Mouse (Mus musculus) cerebellum, adult 18-20 months (tissue): Measurements from ENCODE around the gene Gm42420.

Experiments used
- DNase-seq, 2 experiments: peaks; one replicate each; pipeline ENCODE4 v3.0.0; 2021

Gm42420 gene

DNA sequence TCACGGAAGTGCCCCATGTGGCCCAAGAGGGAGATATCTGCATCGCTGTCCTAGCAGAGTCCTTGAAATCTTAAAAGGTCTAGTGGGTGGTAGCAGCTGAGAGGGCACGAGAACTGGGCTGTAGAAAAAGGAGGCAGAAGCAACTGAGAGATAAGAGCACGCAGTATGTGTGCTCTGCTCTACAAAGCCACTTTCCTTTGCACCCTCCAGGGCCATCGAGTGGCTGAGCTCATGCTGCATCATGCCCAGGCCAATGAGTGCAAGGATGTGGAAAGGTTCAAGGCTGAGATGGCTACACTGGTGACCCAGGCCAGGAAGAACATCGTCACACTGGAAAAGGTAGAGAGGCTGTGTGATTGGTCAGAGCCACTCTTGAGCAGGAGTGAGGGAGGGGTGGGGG lies at the start of gene Gm42420:
Gene Gm42420 (plus strand): TSS at position 237 of the 400 bp plus-strand sequence.
- DNase-seq: no peak

DNA sequence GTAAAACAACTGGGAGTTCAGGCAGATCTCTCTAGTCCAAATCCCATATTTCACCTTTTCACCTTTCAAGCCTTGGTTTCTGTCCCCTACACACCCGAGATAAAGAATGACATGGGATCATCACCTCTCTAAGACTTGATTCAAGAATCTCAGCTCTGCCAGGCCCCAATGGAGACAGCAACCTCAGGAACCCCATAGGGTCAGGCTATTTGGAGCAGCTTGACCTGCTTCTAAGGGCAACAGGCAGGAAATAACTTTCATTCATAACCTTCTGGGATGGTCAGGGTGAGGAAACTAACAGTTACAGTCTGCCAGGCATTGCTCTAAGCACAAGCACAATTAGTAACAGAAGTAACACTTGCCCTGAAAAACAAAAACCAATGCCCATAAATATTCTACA lies 48.9 kb upstream of the Gm42420 start:
- no peak for DNase-seq

DNA sequence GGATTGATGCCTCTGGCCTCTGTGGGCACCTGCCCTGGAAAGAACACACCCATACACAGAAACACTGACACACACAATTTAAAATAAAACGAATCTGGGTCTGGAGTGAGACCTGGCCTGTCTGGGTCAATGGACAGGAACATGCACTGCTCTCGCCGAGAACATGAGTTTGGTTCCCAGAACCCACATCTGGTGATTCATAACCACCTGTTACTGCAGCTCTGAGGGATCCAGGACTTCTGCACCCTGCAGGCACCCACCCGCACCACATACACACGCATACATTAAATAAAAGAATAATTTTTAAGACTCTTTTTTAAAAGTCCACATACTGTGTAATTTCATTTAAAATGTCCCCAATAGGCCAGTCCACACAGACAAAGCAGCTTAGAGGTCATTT lies 48.3 kb upstream of the Gm42420 start:
- no peak for DNase-seq

DNA sequence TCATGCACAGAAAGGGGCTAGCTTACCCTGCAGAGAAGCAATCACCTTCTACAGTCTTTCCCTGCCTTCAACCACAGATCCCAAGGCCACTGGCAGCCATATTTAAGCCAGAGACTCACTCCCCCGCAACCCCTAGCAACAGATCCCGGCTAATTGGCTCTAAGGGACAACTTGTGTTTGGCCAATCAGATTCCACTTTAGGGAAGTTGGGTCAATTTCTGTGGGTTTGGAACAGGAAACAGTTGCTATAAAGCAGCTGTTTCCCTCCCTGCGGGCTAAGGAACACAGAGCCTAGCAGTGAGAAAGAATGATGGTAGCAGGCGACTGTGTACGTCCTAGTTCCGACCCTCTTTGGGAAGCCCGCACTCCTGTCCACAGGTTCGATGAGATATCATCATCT lies 47.3 kb upstream of the Gm42420 start:
- no peak for DNase-seq

DNA sequence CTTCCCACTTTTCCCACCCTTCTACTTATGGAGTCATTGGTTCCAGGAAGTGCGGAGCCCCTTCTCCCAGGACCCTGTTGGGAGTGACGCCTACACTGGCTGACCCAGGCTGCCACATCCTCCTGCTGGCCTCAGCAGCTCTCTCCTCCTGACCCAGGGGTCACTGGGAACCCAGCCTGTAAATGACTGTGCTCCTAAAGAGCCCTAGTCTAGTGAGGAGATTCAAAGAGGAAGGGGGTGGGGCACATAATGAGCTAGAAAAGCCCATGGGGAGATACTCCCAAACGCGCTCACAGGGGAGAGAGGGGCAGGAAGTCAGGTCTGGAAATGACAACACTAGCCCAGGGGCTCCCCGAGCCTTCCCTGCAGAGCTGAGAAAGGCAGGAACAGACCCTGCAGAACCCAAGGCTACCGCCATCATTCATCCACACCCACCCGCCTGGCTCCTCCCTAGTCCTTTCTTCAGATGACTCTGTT lies 45.8 kb upstream of the Gm42420 start:
- no peak for DNase-seq

DNA sequence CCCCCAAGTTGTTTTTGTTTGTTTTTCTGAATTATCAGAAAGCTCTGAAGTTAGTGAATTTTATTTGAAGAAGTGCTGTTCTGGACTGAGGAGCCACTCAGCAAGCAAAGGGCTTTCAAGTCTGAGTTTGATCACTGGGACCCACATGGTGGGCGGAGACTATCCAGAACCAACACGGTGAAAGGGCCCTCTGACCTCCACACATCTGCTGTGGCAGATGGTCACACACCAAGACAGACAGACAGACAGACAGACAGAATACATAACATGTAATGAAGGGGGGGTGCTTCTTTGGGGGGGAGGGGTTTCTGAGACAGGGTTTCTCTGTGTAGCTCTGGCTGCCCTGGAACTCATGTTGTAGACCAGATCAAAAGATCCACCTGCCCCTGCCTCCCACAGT lies 45.0 kb upstream of the Gm42420 start:
- DNase-seq: no peak

DNA sequence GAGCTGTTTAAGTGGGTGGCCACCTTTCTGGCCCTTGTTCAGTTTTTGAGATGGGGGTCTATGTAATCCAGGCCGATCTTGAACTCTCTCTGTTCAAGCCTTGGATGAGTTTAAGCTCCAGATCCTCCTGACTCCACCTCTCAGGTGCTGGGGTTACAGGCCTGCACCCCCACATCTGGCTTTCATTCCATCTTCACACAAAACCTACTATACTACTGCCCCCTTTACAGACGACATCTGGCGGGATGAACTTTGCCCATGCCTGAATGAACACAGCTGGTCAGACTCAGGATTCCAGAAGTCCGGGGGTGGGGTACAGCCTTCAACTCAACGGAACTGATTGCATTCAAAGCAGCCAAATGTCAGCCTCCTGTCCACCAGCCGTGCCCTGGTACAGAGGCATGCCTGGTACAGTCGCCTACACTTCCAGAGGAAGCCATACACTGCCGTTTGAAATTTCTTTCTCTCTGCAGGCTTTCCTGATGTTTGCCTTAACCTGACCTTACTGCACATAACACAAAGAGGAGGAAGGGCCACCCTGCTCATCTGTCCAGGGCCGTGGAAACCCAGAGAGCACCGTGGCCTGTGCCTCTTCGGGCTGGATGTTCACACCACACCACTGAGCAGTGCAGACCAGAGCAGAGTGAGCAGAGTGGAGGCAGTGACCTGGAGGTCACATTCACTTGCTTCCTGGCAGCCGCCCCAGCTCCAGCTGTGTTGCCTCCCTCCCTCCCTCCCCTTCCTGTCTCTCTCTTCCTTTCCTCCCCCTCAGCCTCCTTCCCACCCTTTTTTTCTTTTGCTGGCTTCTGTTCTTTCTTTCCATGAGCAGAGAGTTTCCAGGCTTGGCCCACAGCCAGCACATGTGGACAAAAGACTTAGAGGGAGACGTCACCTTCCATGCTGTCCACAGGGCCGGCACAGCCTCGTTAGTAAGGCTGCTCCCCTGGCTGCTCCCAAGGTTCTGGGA lies 42.6 kb upstream of the Gm42420 start:
- DNase-seq: no peak

DNA sequence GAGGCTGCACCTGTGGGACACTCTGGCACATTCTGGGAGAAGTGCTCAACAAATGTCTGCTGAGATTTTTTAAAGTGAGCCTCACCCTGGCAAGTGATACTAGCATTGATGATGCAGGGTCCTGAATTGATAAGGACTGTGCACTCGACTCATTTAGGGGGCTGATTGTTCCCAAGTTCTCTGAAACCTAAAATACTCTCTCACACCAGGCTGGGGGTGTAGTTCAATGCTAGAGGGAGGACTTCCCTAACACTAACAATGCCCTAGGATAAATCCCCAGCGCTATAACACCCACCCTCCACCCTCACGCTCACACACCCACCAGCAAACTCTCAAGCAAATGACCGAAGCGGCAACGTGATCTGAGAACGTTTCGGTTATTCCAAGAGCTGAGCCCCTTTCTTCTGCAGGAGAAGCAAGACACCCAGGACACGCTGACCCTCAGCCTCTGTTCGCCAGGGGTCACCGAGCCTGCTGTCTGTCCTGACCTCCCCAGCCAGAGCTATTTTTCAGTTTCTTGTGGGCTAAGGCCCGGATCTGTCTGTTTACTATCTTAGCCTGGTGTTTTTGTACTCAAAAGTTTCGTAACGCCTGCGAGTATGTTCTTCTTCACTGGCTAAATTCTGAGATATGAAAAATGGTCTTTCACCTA lies 41.7 kb upstream of the Gm42420 start:
- DNase-seq: no peak

DNA sequence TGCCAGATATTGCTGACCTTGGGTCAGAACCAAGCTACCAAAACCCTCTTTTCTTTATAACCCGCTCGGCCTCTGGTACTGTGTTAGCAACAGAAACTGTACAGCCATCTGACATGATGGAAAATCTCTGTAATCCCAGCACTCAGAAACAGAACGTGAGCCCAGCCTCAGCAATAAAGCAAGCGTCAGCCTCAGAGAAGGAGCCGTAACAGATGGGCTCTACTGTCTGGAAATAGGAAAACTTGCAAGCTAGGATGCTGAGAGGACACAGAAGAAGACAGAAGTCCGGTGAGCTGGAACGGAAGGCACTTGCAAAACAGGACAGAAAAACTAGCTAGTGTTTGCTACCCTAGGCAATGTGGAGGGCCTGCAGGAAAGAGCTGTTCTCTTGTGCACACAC lies 40.1 kb upstream of the Gm42420 start:
- no peak for DNase-seq

DNA sequence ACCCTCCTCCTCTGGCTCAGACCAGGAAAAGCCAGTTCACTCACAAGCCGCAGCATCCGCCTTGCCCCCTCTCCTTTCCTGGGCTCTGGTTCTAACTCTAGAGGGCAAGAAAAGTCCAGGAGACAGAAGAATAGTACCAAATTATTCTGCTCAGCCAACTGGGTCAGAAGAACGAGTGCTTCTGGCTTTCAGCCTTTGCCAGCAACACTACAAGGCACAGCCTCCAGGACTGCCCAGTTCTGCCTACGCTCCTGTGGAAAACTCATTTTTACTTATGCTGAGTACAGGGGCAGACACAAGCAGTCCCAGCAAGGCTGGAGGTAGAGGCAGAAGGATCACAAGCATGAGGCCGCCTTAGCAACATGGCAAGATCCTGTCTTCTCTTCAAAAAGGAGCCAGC lies 37.5 kb upstream of the Gm42420 start:
- DNase-seq: no peak

DNA sequence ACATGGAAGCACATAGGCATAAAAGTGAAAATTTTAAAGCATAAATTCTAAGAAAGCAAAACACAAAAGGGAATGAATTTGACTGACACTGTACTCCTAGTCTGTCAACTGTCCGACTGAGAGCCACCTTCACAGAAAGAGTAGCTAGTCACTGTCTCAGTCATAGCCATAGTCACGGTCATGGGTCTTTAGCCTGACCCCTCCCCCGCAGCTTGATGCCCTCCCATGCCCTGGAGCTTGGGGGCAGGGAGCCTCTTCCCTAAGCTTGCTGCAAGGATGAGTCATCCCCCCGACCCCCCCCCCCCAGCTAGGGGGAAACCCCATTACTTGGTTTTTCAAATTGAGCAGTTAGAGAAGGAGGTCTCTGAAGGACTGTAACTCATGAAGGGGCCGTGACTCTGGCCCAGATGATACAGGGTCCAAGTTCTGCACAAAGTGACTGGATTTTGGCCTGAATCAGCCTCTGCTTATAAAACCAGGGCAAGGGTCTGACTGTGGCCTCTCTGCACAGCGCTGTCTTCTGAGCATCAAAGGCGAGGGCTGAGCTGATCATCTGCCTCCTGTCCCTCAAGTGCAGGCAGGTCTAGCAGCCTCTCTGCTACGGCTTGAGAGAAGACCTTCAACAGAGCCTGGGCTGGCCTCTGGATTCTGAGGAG lies 33.4 kb upstream of the Gm42420 start:
- DNase-seq: no peak

DNA sequence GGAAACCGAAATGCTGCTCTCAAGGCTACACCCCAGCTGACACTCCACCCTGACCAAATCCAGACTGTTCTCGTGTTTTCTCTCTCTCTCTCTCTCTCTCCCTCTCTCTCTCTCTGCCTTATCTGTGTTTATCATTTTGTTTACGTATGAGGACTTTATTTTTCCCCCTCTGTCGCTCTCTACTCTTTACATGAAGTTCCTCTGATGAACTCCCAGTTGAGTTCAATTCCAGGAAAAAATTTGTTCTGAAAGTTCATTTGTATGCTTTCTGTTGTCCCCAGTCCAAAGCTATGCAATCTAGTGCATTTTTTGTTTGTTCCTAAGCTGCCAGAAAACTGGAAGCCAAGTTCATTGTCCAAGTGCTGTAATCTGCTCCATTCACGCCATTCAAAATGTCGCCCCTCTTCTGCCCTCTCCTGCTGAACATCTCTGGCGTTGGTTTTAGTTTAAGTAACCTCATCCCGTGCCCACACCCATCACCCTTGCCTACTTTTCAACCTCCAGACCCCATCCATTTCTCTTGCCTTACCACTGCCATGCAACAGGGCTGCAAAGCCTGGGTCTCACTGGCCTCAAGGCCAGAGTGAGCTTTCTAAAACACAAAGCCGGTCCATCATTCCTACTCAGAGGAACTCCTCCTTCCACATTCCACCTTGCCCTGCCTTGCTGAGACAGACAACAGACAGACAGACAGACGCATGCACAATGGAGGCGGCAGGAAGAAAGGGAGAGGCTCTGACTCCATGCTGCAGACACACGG lies 30.5 kb upstream of the Gm42420 start:
- no peak for DNase-seq

DNA sequence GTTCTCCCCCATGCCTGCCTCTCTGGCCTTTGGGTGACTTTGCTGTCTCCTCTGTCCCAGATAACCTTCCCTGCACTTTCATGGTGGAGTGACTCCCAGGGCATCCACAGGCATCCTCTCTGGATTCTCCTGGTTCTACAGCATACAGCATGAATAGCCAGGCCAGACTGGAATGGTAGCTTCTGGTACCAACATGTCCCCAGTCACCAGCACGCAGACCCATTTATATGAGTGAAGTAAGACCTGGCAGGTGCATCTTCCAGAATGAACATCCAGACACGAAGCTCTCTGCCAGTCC lies 30.0 kb upstream of the Gm42420 start:
- no peak for DNase-seq

DNA sequence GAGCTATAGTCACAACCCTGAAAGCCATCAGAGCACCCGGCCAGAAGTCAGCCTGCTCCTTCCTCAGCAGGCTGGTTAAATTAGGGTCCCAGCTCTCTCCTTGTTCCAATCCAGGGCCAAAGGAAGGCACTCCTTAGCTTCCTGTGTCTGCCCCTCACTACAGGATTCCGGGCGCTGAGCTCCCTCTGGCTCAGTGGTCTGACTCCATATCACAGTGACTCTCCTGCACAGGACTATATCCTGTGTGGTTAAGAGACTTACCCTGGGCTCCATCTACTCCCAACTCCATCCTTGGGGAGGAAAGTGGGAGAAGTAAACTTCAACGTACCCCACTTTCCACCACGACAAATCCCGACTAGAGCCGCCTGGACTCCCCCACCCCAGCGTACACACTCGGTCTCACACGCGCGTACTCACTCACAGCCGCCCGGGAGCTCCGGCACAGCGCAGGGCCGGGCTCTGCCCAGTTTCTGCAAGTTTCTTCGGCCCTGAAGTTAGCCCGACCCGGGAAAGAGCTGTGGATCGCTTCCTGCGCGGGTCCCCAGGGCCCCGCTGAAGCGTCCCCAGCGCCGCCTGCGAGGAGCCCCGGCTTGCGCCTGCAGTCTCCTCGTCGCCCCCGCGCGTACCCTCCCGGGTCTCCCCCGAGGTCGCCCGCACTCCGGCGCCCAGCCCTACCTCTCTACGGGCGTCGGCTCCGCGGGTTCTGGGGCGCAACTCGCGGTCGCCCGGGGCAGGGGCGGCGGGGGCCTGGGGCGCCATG lies 28.5 kb upstream of the Gm42420 start:
- peak; percentile 21 to 45 for DNase-seq

DNA sequence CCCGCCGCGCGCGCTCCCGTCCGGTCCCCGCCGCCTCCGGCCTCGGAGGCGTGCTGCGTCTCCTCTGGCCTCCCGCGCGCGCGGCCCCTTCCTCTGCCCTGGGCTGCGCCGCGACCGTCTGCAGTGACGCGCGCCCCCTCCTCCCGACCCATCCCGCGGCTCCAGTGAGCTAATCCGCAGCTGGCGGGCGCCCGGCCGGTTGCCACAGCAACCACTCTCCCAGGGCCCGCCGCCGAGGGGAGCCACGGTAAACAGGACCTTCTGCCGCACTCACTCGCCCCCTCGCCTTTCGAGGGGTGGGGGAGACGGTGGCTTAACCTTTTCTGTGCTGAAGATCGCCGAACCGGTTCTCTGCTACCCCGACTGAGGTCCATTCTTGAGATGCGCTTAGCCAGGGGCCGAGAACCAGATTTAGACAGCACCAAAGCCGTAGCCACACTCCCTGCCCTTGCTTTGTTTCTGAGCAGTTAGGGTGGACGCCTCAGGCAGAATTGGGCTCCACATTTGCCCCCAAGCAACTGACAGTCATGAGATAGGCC lies 27.8 kb upstream of the Gm42420 start, which contains the start of gene Dennd2a:
Gene Dennd2a (minus strand): TSS at position 145 of the 539 bp plus-strand sequence.
- peak; percentile 58 to 74 for DNase-seq

DNA sequence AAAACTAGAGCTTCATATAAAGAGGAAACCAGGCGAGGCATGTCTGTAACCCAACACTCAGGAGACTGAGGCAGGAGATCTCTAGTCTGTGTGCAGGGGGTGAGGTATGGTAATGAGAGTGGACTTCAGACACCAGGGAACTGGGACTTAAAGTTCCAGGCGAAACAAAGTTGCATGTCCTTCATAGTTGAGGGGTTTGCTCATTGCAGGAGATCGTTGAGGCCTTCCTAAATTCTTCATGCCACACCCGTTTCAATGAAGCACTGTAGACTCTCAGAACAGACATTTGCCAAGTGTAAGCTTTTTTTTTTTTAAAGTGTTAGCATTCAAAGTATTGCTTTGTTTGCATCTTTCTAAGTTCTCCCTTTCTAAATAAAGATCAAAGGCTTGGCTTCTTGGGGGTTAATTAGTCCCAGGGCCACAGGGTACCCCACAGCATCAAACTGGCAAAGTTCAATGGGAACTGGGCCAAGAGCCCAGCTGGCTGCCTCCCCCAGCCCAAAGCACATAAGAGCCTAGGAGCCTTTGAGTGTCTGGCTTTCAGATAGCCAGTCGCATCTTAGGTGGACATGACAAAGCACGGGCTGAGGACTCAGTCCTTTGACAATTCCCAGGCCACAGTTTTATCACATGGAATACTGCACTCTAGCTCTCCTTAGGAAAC lies 26.1 kb upstream of the Gm42420 start:
- DNase-seq: no peak

DNA sequence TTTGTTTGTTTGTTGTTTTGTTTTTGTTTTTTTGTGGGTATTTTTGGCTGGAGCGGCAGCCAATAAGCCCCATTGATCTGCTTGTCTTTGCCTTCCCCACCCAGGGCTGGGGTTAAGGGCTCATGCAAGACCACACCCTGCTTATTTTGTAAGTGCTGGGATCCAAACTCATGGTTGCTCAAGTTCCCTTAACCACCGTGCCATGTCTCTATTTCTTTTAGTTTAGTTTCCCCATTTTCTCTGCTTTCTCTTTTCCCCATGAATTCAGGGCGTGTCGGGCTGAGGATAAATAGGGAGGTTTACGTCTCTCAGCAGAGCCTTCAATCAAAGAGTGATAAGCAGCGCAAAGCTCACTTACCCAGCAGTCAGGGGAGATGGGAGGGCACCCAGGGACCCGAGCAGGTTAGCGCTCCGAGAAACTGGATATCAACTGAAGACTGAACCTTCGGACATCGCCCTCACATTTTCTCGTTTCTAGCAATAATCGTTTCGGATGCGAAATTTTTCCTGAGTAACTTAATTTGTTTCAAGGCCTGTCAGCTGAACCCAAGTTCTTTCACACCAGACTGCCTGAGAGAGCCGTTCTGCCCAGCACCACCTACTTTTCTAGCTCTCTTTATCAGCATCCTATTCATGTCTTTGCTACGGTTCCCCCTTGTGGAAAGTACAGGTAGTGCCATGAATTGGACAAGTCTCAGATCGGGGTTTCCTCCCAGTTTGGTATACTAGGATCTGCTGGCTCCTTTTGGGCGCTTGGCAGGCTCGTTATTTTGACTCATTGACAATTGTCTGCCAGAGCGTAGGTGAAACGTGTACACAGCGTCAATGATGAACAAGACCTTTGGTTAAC lies 23.2 kb upstream of the Gm42420 start:
- DNase-seq: peak; percentile 86 to 88

DNA sequence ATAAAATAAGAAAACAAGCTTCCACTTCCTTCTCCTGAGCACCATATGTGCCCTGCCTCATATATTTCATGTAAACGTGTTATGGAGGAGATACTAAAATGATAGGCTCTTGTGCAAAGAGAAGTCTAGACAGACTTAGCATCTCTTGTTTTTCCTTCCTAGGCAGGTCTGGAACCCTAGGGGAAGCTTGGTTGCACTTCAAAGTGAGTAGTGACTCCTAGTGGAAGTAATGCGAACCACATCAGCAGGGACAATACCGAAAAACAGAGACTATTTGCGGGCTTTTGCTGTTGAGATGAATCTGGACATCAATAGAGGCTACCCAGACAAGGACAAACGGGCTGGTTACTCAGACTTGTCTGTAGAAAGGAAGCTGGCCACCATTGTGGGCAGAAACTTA lies 18.0 kb upstream of the Gm42420 start:
- peak; percentile 33 to 39 for DNase-seq

DNA sequence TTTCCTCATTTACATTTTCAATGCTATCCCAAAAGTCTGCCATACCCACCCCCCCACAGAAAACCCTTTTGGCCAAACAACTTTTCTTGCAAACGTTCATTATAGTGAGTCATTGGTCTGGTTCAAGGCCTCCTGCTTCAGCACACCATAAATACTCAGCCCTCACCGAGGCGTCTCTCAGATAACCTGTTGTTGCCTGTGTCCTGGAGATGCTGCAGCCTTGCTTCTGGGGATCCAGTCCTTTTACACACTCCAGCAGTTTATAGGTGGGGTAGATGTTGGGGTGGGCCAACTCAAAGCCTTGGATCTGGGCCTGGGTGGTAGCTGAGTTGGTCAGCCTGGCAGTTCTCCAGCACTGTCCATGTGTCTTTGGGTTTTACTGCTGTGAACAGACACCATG lies 15.1 kb upstream of the Gm42420 start:
- DNase-seq: no peak
